Mouse (Mus musculus) ES-E14 (cell line): ENCODE measurements around the gene Edn2.

Experiments
- CHD2 ChIP-seq: IDR thresholded peaks from 2 replicates; pipeline ENCODE4 v1.6.1; 2014; ENCODE audit warnings: mild to moderate bottlenecking, low read depth, low read length, inconsistent platforms
- HCFC1 ChIP-seq: IDR thresholded peaks from 2 replicates; pipeline ENCODE4 v1.6.1; 2012; ENCODE audit warnings: low read length, inconsistent platforms, borderline replicate concordance; ENCODE audit not compliant: insufficient read depth
- ZC3H11A ChIP-seq: IDR thresholded peaks from 2 replicates; pipeline ENCODE4 v1.6.1; 2012; ENCODE audit warnings: low read depth, mild to moderate bottlenecking, inconsistent platforms, low read length, borderline replicate concordance
- ZNF384 ChIP-seq: IDR thresholded peaks from 2 replicates; pipeline ENCODE4 v1.6.1; 2012; ENCODE audit warnings: low read depth, low read length, inconsistent platforms

DNA sequence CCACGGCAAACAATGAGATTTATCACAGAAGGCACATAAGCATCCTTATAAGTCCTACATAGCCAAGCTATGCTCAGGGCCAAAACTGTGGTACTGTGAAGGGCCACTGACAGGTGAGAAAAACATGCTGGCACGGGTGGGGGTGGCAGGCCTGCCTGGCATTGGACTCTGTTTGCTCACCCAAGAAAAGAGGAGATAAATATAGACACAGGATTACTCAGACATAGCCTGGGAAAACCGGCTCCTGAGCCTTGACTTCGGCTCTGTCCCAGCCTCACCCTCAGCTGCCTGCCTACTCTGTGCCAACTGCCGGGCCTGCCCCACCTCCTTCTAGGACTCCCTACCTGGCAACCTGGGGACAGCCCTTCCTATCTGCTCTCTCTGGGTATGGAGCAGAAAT, 16.7 kb upstream of the Edn2 start:
- TF ChIP-seq HCFC1 (no peak), ZC3H11A (no peak), ZNF384 (no peak), CHD2 (no peak)
